In the genomic region with DNA sequence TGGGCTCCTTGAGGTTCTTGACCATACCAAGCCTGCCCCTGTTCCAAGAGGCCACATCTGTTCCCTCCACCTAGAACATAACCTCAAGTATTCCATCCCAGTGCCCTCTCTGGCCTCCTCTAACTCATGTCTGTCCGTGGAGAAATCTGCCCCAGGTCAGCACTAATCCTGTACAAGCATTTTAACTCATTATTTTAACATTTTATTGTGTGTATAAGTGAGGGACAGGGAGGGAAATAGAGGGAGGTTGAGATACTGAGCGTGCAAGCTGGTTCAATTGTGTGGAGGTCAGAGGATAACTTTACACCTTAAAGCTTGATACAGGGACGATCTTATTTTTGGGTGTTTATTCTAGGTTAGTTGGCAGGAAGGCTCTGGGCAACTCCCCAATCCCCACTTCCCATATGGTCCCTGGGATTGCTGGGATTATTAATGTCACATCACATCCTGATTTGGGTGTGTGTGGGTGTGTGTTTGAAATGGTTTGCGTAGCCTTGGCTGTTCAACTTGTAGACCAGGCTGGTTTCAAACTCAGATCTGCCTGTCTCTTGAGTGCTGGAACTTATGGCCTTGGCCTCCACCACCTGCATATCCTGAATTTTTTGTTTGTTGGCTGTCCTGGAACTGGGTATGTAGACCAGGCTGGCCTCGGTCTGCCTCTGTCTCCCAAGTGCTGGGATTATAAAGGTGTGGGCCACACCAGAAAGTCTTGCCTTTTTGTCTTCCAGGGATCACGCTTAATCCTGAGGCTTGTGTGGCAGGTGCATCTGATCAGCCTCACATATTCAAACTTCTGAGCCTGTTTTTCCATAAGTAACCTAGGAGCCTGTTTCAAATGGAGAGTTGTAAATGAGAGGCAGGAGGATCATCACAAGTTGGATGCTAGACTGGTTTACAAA, we compare ENCODE assay signal across 9 mouse cellular contexts. TPM values are rescaled to one million over a fixed set of nuclear protein-coding genes. Genes with fewer than 3 reads are reported as not detected.
DNase-seq lines count a peak whose midpoint lies in the region; ATAC-seq lines count a peak whose summit lies in the region.
"Had no signal": no experiment of that assay in that cellular context is flagged by ENCODE, and none has a peak within 500 bp of the region (broad histone marks: within the 10 kb centered on the region; RNA-seq: fewer than 3 reads in every experiment).

No protein-coding gene starts in this region.

- WGBS in hindbrain, embryonic 12.5 days, result 61% methylated on average over 6 of the region's 6 CpGs
- 61% methylated on average over 6 of the region's 6 CpGs for WGBS in hindbrain, embryonic 13.5 days

- peaks cover 3% of the 10 kb centered on the region; the same call in 1 of the 2 replicates for H3K4me1 ChIP-seq in hindbrain, embryonic 12.5 days
- peaks cover 5% of the 10 kb centered on the region for H3K4me1 ChIP-seq in hindbrain, embryonic 13.5 days (replicated peaks)

- H3K36me3 ChIP-seq in hindbrain, embryonic 12.5 days, result peaks cover 35% of the 10 kb centered on the region
- H3K36me3 ChIP-seq in hindbrain, embryonic 13.5 days, result peaks cover 39% of the 10 kb centered on the region

- peak overlapping the region; percentile 8; the same call in 1 of the 2 replicates for H3K27ac ChIP-seq in hindbrain, embryonic 12.5 days
- H3K27ac ChIP-seq in hindbrain, embryonic 13.5 days, result no peak overlapping the region

- no peaks in the 10 kb centered on the region; the same call in 1 of the 2 replicates for H3K27me3 ChIP-seq in hindbrain, embryonic 12.5 days
- H3K27me3 ChIP-seq in hindbrain, embryonic 13.5 days, result no peaks in the 10 kb centered on the region

- no peak for ATAC-seq in hindbrain, embryonic 12.5 days (ENCODE audit: low FRiP score)
- no peak for ATAC-seq in hindbrain, embryonic 13.5 days (ENCODE audit: low FRiP score)

- H3K4me3 ChIP-seq in hindbrain, embryonic 12.5 days, result no peak overlapping the region
- H3K4me3 ChIP-seq in hindbrain, embryonic 13.5 days, result no peak overlapping the region

- H3K9me3 ChIP-seq in hindbrain, embryonic 12.5 days (replicated peaks), result no peaks in the 10 kb centered on the region
- no peaks in the 10 kb centered on the region for H3K9me3 ChIP-seq in hindbrain, embryonic 13.5 days

- no peak overlapping the region for H3K4me2 ChIP-seq in hindbrain, embryonic 12.5 days (replicated peaks)
- H3K4me2 ChIP-seq in hindbrain, embryonic 13.5 days, result no peak overlapping the region

- H3K9ac ChIP-seq in hindbrain, embryonic 12.5 days, result no peak overlapping the region
- H3K9ac ChIP-seq in hindbrain, embryonic 13.5 days, result no peak overlapping the region

- peak; percentile 18 for DNase-seq in 3T3-L1 (ENCODE audit: low read depth, low spot score)
- DNase-seq in Muller cell, postnatal 12 days (ENCODE audit: inconsistent ontology term), result peak; percentile 25
- DNase-seq in layer of hippocampus, postnatal 36 days, result peak; percentile 46 to 49
- no peak for DNase-seq in adrenal gland, postnatal 36 days
- no peak for DNase-seq in thymus, adult 18-20 months

RNA-seq across cellular contexts. Expression of a gene that starts 27.5 kb away (rescaled TPM):
- 0.61 and 0.62 TPM in 2 replicates for polyA plus RNA-seq in hindbrain, embryonic 12.5 days (2016; fragmentation: Nextera tagmentation; extraction: Ambion mirVana)
- 1.4 and 1.7 TPM in 2 replicates for polyA plus RNA-seq in hindbrain, embryonic 13.5 days (2015; fragmentation: Nextera tagmentation; extraction: Ambion mirVana)
- 100 to 1,000 TPM; 100 to 102 TPM for total RNA-seq in layer of hippocampus, postnatal 36 days (2021)
- total RNA-seq in adrenal gland, postnatal 36 days (2021), result 10 to 100 TPM; 14.1 to 17.5 TPM
- total RNA-seq: megakaryocyte-erythroid progenitor cell, adult 5-6 weeks had no signal
- polyA plus RNA-seq: inflammation-experienced regulatory T-cells, adult 6 months had no signal

RNA-seq across cellular contexts. Expression of a gene that starts 35.7 kb away (rescaled TPM):
- 1,318 and 1,416 TPM in 2 replicates for polyA plus RNA-seq in hindbrain, embryonic 12.5 days (2016; fragmentation: Nextera tagmentation; extraction: Ambion mirVana)
- polyA plus RNA-seq in hindbrain, embryonic 13.5 days (2015; fragmentation: Nextera tagmentation; extraction: Ambion mirVana), result 1,500 and 1,527 TPM in 2 replicates
- total RNA-seq in layer of hippocampus, postnatal 36 days (2021), result 1,000 to 10,000 TPM; 1,159 to 1,269 TPM
- total RNA-seq in adrenal gland, postnatal 36 days (2021), result 100 to 1,000 TPM; 594 to 617 TPM

Comparison
In these comparisons a context has a peak if more than half of its experiments do, and no peak if none do; other contexts are left out.
1. DNase-seq: peak in 3T3-L1 (single experiment), Muller cell, postnatal 12 days (single experiment) and layer of hippocampus, postnatal 36 days (2 of 2); none in adrenal gland, postnatal 36 days (0 of 2) and thymus, adult 18-20 months (0 of 2).
2. RNA of a gene that starts 27.5 kb away (total RNA-seq): 100 to 102 TPM in layer of hippocampus, postnatal 36 days; 14.1 to 17.5 TPM in adrenal gland, postnatal 36 days; every median in the first group is over 4 times any median in the second.